Mouse (Mus musculus) small intestine, adult 2 months (tissue): Measurements from ENCODE around the gene 2310057M21Rik.
A peak's percentile ranks its signal among the peaks of the same experiment; 100 is the strongest.

Experiments
- CTCF ChIP-seq: fragments of 200-500 bp; IDR thresholded peaks from 2 replicates; pipeline ENCODE4 v1.5.1; 2012; ENCODE audit warnings: low read depth, mild to moderate bottlenecking, control low read depth, inconsistent platforms, low read length, moderate library complexity, mixed read lengths; ENCODE audit not compliant: insufficient replicate concordance, insufficient read length; ENCODE audit errors: extremely low read depth
- POLR2A ChIP-seq: fragments of 200-500 bp; IDR thresholded peaks from 2 replicates; pipeline ENCODE4 v1.6.1; 2012; ENCODE audit warnings: low read depth, mild to moderate bottlenecking, control low read depth, inconsistent platforms, low read length, moderate library complexity

- TF ChIP-seq CTCF (no peak), POLR2A (peak; percentile 55)
Observed at GRCm38 (mm10) chr7:131362615-131363300, at the start of gene 2310057M21Rik.
